Mouse (Mus musculus) intestine, embryonic 14.5 days (tissue): ENCODE data around the gene Gm10638. TPM values are rescaled to one million over a fixed set of nuclear protein-coding genes. Genes with fewer than 3 reads are reported as not detected.

Source experiments
- ATAC-seq: fragments of 200-750 bp; cut with Nextera tagmentation; replicated peaks from 2 replicates; pipeline ENCODE4 v1.8.0; 2017; ENCODE audit warnings: low read depth, moderate number of reproducible peaks, moderate TSS enrichment, moderate library complexity; ENCODE audit not compliant: low FRiP score, low TSS enrichment
- DNase-seq: peaks from one replicate; pipeline ENCODE4 v3.0.0-alpha.2; 2018; ENCODE audit warnings: low spot score
- H3K27ac ChIP-seq: fragments of 300-500 bp; sonication (generic); 2 replicates; pipeline ENCODE4 v1.5.1; 2014; ENCODE audit warnings: low read depth, mild to moderate bottlenecking, control low read depth
- H3K27me3 ChIP-seq: fragments of 300-500 bp; sonication (generic); replicated peaks from 2 replicates; pipeline ENCODE4 v1.6.1; 2014; ENCODE audit warnings: low read length, control low read depth; ENCODE audit not compliant: control insufficient read depth, insufficient read depth
- H3K36me3 ChIP-seq: fragments of 300-500 bp; sonication (generic); 2 replicates; pipeline ENCODE4 v1.6.1; 2014; ENCODE audit warnings: low read length, control low read depth; ENCODE audit not compliant: control insufficient read depth, insufficient read depth
- H3K4me1 ChIP-seq: fragments of 300-500 bp; sonication (generic); replicated peaks from 2 replicates; pipeline ENCODE4 v1.6.1; 2014; ENCODE audit warnings: low read length, control low read depth, mixed read lengths; ENCODE audit not compliant: control insufficient read depth, insufficient read depth
- H3K4me2 ChIP-seq: fragments of 300-500 bp; sonication (generic); 2 replicates; pipeline ENCODE4 v1.6.1; 2014; ENCODE audit warnings: low read length
- H3K4me3 ChIP-seq: fragments of 300-500 bp; sonication (generic); 2 replicates; pipeline ENCODE4 v1.5.1; 2014; ENCODE audit warnings: low read depth, low read length, control low read depth, mixed read lengths
- H3K9ac ChIP-seq: fragments of 300-500 bp; sonication (generic); 2 replicates; pipeline ENCODE4 v1.6.1; 2014; ENCODE audit warnings: mild to moderate bottlenecking, low read length
- H3K9me3 ChIP-seq: fragments of 300-500 bp; sonication (generic); 2 replicates; pipeline ENCODE4 v1.6.1; 2016; ENCODE audit warnings: low read length, control low read depth; ENCODE audit not compliant: control insufficient read depth
- WGBS: fragments of 180-500 bp; shearing (Covaris S2); extraction: QIAGEN DNeasy Blood & Tissue Kit; methylation state at CpG from one replicate; pipeline ENCODE4 v1.1.7; 2014; 5-methylcytosine and 5-hydroxymethylcytosine counted together
- polyA plus RNA-seq: library from polyadenylated mRNA; unstranded; fragments of >200 nt; fragmentation: Nextera tagmentation; extraction: Ambion mirVana; gene quantifications from 2 replicates; pipeline ENCODE4 v1.2.1, GENCODE M21; 2014

The Gm10638 gene
- polyA plus RNA-seq, 1 experiment from 2014 or later = 3.1 TPM

- no peak overlapping the region for H3K4me2 ChIP-seq
- H3K27me3 ChIP-seq = no peaks in the 10 kb centered on the region
- no peak overlapping the region for H3K4me3 ChIP-seq
- DNase-seq (no peak), ATAC-seq (no peak)
- H3K27ac ChIP-seq = no peak overlapping the region
- H3K4me1 ChIP-seq = peaks cover 12% of the 10 kb centered on the region; the same call in 1 of the 2 replicates
- H3K9me3 ChIP-seq = no peaks in the 10 kb centered on the region
- peaks cover 17% of the 10 kb centered on the region for H3K36me3 ChIP-seq
- H3K9ac ChIP-seq = no peak overlapping the region
- 36% methylated on average over 3 of the region's 3 CpGs for WGBS
Measured at GRCm38 (mm10) chr8:86730303-86730702, 15.2 kb upstream of the Gm10638 start.

- WGBS = 79% methylated on average over 1 of the region's 1 CpGs
- H3K4me3 ChIP-seq = no peak overlapping the region
Measured at GRCm38 (mm10) chr8:86730860-86731259, 14.6 kb upstream of the Gm10638 start.

GRCm38 (mm10) chr8:86734171-86734570, 11.3 kb upstream of the Gm10638 start:
- Histone ChIP-seq H3K9me3 (no peaks in the 10 kb centered on the region), H3K27ac (no peak overlapping the region), H3K4me1 (peaks cover 22% of the 10 kb centered on the region; the same call in 1 of the 2 replicates), H3K36me3 (no peaks in the 10 kb centered on the region), H3K9ac (no peak overlapping the region), H3K4me3 (no peak overlapping the region), H3K27me3 (no peaks in the 10 kb centered on the region), H3K4me2 (no peak overlapping the region)
- ATAC-seq (no peak), DNase-seq (no peak)
- WGBS = 87% methylated on average over 4 of the region's 4 CpGs

More at GRCm38 (mm10) chr8:86730860-86731259, 14.6 kb upstream of the Gm10638 start:
- peaks cover 16% of the 10 kb centered on the region; the same call in 1 of the 2 replicates for H3K4me1 ChIP-seq
- no peak overlapping the region for H3K4me2 ChIP-seq
- H3K9me3 ChIP-seq = no peaks in the 10 kb centered on the region
- H3K36me3 ChIP-seq = peaks cover 17% of the 10 kb centered on the region
- H3K27ac ChIP-seq = no peak overlapping the region
- ATAC-seq (no peak), DNase-seq (no peak)
- no peak overlapping the region for H3K9ac ChIP-seq
- no peaks in the 10 kb centered on the region for H3K27me3 ChIP-seq

- no peak for ATAC-seq
- 82% methylated on average over 1 of the region's 1 CpGs for WGBS
Measured at GRCm38 (mm10) chr8:86734954-86735353, 10.5 kb upstream of the Gm10638 start.

GRCm38 (mm10) chr8:86735446-86736111, 9.9 kb upstream of the Gm10638 start:
- Histone ChIP-seq H3K27ac (no peak overlapping the region), H3K27me3 (no peaks in the 10 kb centered on the region), H3K9ac (no peak overlapping the region), H3K4me1 (peaks cover 18% of the 10 kb centered on the region; the same call in 1 of the 2 replicates), H3K36me3 (no peaks in the 10 kb centered on the region), H3K4me2 (no peak overlapping the region), H3K4me3 (no peak overlapping the region), H3K9me3 (no peaks in the 10 kb centered on the region)
- DNase-seq (no peak), ATAC-seq (no peak)
- whole genome bisulfite sequencing = 46% methylated on average over 3 of the region's 3 CpGs

More at GRCm38 (mm10) chr8:86734954-86735353, 10.5 kb upstream of the Gm10638 start:
- no peaks in the 10 kb centered on the region for H3K27me3 ChIP-seq
- H3K4me3 ChIP-seq = no peak overlapping the region
- H3K4me1 ChIP-seq = peaks cover 22% of the 10 kb centered on the region; the same call in 1 of the 2 replicates
- H3K9me3 ChIP-seq = no peaks in the 10 kb centered on the region
- no peaks in the 10 kb centered on the region for H3K36me3 ChIP-seq
- H3K4me2 ChIP-seq = no peak overlapping the region
- DNase-seq = no peak
- no peak overlapping the region for H3K27ac ChIP-seq
- no peak overlapping the region for H3K9ac ChIP-seq

GRCm38 (mm10) chr8:86740899-86741298, 4.6 kb upstream of the Gm10638 start:
- no peak overlapping the region for H3K4me3 ChIP-seq
- H3K9me3 ChIP-seq = no peaks in the 10 kb centered on the region
- no peak overlapping the region for H3K9ac ChIP-seq

GRCm38 (mm10) chr8:86741627-86742026, 3.9 kb upstream of the Gm10638 start:
- Histone ChIP-seq H3K9ac (no peak overlapping the region), H3K9me3 (no peaks in the 10 kb centered on the region), H3K4me3 (no peak overlapping the region), H3K4me2 (no peak overlapping the region), H3K27me3 (no peaks in the 10 kb centered on the region), H3K4me1 (peaks cover 14% of the 10 kb centered on the region), H3K27ac (no peak overlapping the region), H3K36me3 (no peaks in the 10 kb centered on the region)
- ATAC-seq (no peak), DNase-seq (no peak)

More at GRCm38 (mm10) chr8:86740899-86741298, 4.6 kb upstream of the Gm10638 start:
- Histone ChIP-seq H3K36me3 (no peaks in the 10 kb centered on the region), H3K27me3 (no peaks in the 10 kb centered on the region), H3K4me1 (peaks cover 11% of the 10 kb centered on the region), H3K27ac (no peak overlapping the region), H3K4me2 (no peak overlapping the region)
- ATAC-seq (no peak), DNase-seq (no peak)

GRCm38 (mm10) chr8:86742605-86743345, 2.7 kb upstream of the Gm10638 start:
- no peak overlapping the region for H3K4me3 ChIP-seq
- peaks cover 18% of the 10 kb centered on the region for H3K4me1 ChIP-seq
- H3K9ac ChIP-seq = no peak overlapping the region
- no peaks in the 10 kb centered on the region for H3K36me3 ChIP-seq
- no peak overlapping the region for H3K4me2 ChIP-seq
- DNase-seq (no peak), ATAC-seq (no peak)
- H3K27me3 ChIP-seq = no peaks in the 10 kb centered on the region
- no peaks in the 10 kb centered on the region for H3K9me3 ChIP-seq
- WGBS = 84% methylated on average over 7 of the region's 7 CpGs
- no peak overlapping the region for H3K27ac ChIP-seq
